Mouse (Mus musculus) forebrain, embryonic 10.5 days (tissue): ENCODE data around the gene AI593442. TPM values are rescaled to one million over a fixed set of nuclear protein-coding genes. Genes with fewer than 3 reads are reported as not detected.
A peak's percentile ranks its signal among the peaks of the same experiment; 100 is the strongest.

Experiments
- DNase-seq: peaks from one replicate; pipeline ENCODE4 v3.0.0-alpha.2; 2017; ENCODE audit warnings: low spot score; ENCODE audit errors: extremely low spot score
- H3K27ac ChIP-seq: fragments of 300-500 bp; sonication (generic); 2 replicates; pipeline ENCODE4 v1.5.1; 2016; ENCODE audit warnings: mild to moderate bottlenecking
- H3K27me3 ChIP-seq: fragments of 300-500 bp; sonication (generic); 2 replicates; pipeline ENCODE4 v1.6.1; 2016; ENCODE audit warnings: mild to moderate bottlenecking; ENCODE audit not compliant: poor library complexity, severe bottlenecking
- H3K36me3 ChIP-seq: fragments of 300-500 bp; sonication (generic); replicated peaks from 2 replicates; pipeline ENCODE4 v1.6.1; 2016; ENCODE audit warnings: mild to moderate bottlenecking, moderate library complexity
- H3K4me1 ChIP-seq: fragments of 300-500 bp; sonication (generic); 2 replicates; pipeline ENCODE4 v1.6.1; 2016
- H3K4me3 ChIP-seq: fragments of 300-500 bp; sonication (generic); 2 replicates; pipeline ENCODE4 v1.5.1; 2016; ENCODE audit warnings: mild to moderate bottlenecking, moderate library complexity
- H3K9me3 ChIP-seq: fragments of 300-500 bp; sonication (generic); 2 replicates; pipeline ENCODE4 v1.6.1; 2016; ENCODE audit warnings: mild to moderate bottlenecking, moderate library complexity
- WGBS: fragments of 180-500 bp; shearing (Covaris S2); methylation state at CpG from one replicate; pipeline ENCODE4 v1.1.7; 2016; 5-methylcytosine and 5-hydroxymethylcytosine counted together
- polyA plus RNA-seq: library from polyadenylated mRNA; unstranded; fragments of >200 nt; fragmentation: Nextera tagmentation; extraction: Ambion mirVana; gene quantifications from 2 replicates; pipeline ENCODE4 v1.2.1, GENCODE M21; 2016

AI593442 gene
- 0.19 and 0.28 TPM in 2 replicates for polyA plus RNA-seq

DNA sequence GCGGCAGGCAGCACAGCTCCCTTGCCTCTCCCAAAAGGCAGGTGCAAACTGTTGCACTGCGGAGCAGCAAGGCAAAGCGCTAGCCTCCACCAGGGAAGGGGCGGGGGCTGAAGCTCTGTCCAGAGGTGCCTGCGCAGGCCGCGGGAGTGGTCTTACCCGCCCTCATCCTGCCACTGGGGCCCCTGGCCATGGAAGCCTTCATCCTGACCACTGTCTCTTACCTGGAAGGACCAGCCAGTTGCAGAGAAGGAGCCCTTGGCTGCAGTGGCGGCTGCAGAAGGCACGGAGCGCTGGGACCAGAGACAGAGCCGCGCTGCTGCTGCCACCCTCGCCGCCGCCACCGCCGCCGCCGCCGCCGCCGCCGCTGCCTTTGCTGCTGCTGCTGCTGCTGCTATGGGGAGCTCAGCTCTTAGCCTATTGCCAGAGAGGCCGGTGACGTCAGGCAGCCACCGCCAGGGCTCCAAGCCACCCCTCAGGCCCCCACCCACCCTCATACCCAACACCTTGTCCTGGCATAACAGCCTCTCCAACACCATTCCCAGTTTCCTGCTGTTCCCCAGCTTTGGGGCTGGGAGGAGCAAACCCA is at the start of gene AI593442:
Gene AI593442, minus strand, starts transcription at position 419 of the 586 bp plus-strand sequence.
- Histone ChIP-seq H3K4me3 (peak within 1 kb of the TSS; percentile 64), H3K27ac (peak within 1 kb of the TSS; percentile 58; the same call in 1 of the 2 replicates), H3K9me3 (no peaks in the 10 kb centered on the region), H3K36me3 (no peaks in the 10 kb centered on the region), H3K4me1 (peaks cover 30% of the 10 kb centered on the region), H3K27me3 (peaks cover 60% of the 10 kb centered on the region)
- peak; percentile 64 for DNase-seq
- 0% methylated on average over 20 of the region's 27 CpGs for WGBS

DNA sequence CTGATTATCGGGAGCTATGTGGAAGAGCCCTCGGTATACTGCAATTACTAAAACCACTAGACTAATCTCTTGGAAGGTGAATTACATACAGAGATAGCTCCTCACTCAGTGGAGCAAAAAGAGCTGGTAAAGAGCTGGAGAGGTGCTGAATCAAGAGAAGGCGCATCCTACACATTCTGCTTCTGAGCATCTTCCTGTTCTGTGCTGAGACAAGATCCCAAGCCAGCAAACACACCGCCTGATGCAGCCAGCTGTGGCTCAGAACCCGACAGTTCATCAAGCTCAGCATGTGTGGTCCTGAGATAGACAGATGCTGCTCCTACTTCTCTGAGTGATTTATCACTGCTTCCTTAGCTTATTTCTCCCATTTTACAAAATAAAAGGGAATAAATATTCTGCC is 49.2 kb upstream of the AI593442 start:
- no peaks in the 10 kb centered on the region for H3K27me3 ChIP-seq
- no peak overlapping the region for H3K27ac ChIP-seq
- no peak for DNase-seq
- H3K9me3 ChIP-seq: no peaks in the 10 kb centered on the region
- no peaks in the 10 kb centered on the region for H3K36me3 ChIP-seq
- 93% methylated on average over 5 of the region's 5 CpGs for WGBS
- H3K4me1 ChIP-seq: no peaks in the 10 kb centered on the region
- no peak overlapping the region for H3K4me3 ChIP-seq

GRCm38 (mm10) chr9:52722626-52723025 is 43.0 kb upstream of the AI593442 start:
- H3K27me3 ChIP-seq: no peaks in the 10 kb centered on the region
- no peaks in the 10 kb centered on the region for H3K4me1 ChIP-seq
- H3K27ac ChIP-seq: no peak overlapping the region
- WGBS: 94% methylated on average over 1 of the region's 1 CpGs
- DNase-seq: no peak
- no peaks in the 10 kb centered on the region for H3K36me3 ChIP-seq
- no peak overlapping the region for H3K4me3 ChIP-seq
- H3K9me3 ChIP-seq: no peaks in the 10 kb centered on the region

DNA sequence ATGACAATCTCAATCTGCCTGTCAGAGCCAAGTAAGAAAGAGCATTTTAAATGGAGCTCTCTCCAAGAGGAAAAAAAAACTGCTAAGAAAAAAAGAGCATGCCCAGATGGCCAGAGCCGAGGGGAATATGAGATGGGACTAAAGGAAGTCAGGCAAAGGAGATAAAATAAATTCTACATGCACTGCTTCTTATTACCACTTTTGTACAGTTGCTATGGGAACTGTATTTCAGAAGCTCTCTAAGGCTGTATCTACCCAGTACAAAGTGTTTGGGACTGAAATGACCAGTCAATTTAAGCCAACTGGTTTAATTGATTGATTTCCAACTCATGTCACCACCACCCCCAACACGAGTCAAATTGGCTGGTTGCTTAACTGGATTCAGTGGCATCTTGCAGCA is 40.0 kb upstream of the AI593442 start:
- WGBS: 83% methylated on average over 2 of the region's 2 CpGs
- no peak overlapping the region for H3K4me3 ChIP-seq
- no peaks in the 10 kb centered on the region for H3K9me3 ChIP-seq
- DNase-seq: no peak
- no peaks in the 10 kb centered on the region for H3K36me3 ChIP-seq
- H3K27ac ChIP-seq: no peak overlapping the region
- no peaks in the 10 kb centered on the region for H3K4me1 ChIP-seq
- H3K27me3 ChIP-seq: no peaks in the 10 kb centered on the region

- H3K36me3 ChIP-seq: no peaks in the 10 kb centered on the region
- no peak overlapping the region for H3K27ac ChIP-seq
- H3K27me3 ChIP-seq: peaks cover 60% of the 10 kb centered on the region
- no peaks in the 10 kb centered on the region for H3K9me3 ChIP-seq
- H3K4me1 ChIP-seq: peaks cover 30% of the 10 kb centered on the region
- DNase-seq: no peak
- 56% methylated on average over 5 of the region's 5 CpGs for WGBS
- peak overlapping the region; percentile 64 for H3K4me3 ChIP-seq
Measured at GRCm38 (mm10) chr9:52680036-52680435, 456 bp upstream of the AI593442 start.

DNA sequence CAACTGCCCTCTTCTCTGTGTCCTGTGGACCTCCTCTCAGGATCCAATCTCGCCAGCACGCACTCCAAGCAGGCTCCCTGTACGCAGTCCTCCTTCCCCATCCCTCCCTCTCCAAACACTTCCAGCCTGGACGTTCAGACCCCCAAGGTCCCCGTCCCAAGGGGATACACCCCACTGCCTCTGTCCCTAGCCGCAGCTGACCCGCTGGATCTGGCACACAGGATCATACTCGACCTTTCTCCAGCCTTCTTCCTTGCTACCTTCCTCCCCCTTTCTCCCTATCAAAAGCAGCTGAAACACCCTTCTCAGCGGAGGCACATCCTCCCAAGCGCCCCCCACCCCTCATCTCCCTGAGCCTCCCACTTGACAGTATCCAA is 753 bp downstream of the AI593442 start:
- Histone ChIP-seq H3K9me3 (no peaks in the 10 kb centered on the region), H3K4me3 (peak overlapping the region; percentile 64), H3K27me3 (peaks cover 60% of the 10 kb centered on the region), H3K4me1 (peaks cover 30% of the 10 kb centered on the region), H3K36me3 (no peaks in the 10 kb centered on the region), H3K27ac (no peak overlapping the region; the same call in 1 of the 2 replicates)
- WGBS: 2% methylated on average over 10 of the region's 10 CpGs
- peak; percentile 14 for DNase-seq

DNA sequence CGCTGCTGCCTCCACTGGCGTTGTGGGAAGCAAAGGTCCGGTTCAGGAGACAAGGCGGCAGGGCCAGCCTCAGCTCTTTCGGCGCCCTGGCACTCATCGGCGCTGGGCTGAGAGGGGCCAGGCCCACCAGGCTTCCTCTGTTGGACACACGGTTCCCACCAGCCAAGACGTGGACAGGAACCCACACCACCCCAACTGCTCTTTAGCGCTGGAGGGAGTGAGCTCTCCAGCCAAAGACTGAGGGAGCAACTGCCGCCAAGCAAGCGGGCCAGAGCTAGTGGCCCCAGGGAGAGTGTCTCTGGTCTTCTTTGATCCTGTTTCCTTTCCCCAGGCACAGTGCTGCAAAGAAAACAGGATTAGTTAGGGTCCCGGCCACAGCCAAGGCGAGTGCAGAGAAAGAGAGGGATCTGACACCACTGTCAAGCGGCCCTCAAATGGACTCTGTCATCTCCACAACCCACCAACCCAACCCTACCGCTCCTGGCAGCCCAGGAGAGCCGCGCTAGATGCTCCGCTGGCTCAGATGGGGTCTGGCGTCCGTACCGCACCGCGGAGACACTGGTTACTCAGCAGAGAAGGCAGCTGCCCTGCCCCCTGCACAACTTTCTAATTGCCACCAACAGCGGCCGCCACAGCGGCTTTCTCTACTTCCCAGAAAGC is 1.3 kb downstream of the AI593442 start:
- under 1% methylated on average over 28 of the region's 28 CpGs for WGBS
- Histone ChIP-seq H3K36me3 (no peaks in the 10 kb centered on the region), H3K27ac (no peak overlapping the region), H3K9me3 (no peaks in the 10 kb centered on the region), H3K27me3 (peaks cover 60% of the 10 kb centered on the region), H3K4me1 (peaks cover 30% of the 10 kb centered on the region), H3K4me3 (peak overlapping the region; percentile 64)
- DNase-seq: peak; percentile 30

GRCm38 (mm10) chr9:52676587-52676986 is 3.0 kb downstream of the AI593442 start:
- H3K36me3 ChIP-seq: no peaks in the 10 kb centered on the region
- WGBS: 18% methylated on average over 4 of the region's 4 CpGs
- no peak for DNase-seq
- H3K4me3 ChIP-seq: no peak overlapping the region
- no peaks in the 10 kb centered on the region for H3K9me3 ChIP-seq
- peaks cover 30% of the 10 kb centered on the region for H3K4me1 ChIP-seq
- no peak overlapping the region for H3K27ac ChIP-seq
- H3K27me3 ChIP-seq: peaks cover 60% of the 10 kb centered on the region

DNA sequence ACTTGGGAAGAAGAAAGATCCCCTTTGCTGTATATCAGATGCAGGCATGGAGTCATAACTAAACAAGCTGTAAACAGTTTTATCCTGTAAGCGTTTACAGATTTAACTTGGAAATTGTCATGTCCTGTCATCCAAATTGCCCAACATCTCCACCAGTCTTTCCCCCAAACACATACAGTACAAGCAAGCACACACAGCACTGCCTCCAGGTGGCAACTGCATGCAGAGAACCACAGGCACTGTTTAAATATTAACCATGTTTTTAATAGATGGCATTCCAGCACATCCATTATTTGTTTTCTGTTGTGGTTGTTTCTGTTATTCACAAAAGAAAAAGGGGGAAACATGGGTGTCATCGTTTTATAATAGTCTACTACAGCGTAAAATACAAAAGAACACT is 3.6 kb downstream of the AI593442 start:
- Histone ChIP-seq H3K27ac (no peak overlapping the region), H3K4me3 (no peak overlapping the region), H3K27me3 (peaks cover 54% of the 10 kb centered on the region), H3K4me1 (peaks cover 30% of the 10 kb centered on the region), H3K9me3 (no peaks in the 10 kb centered on the region), H3K36me3 (no peaks in the 10 kb centered on the region)
- no peak for DNase-seq
- 63% methylated on average over 3 of the region's 3 CpGs for WGBS

- Histone ChIP-seq H3K27ac (no peak overlapping the region), H3K9me3 (no peaks in the 10 kb centered on the region), H3K27me3 (no peaks in the 10 kb centered on the region), H3K36me3 (no peaks in the 10 kb centered on the region), H3K4me1 (no peaks in the 10 kb centered on the region), H3K4me3 (no peak overlapping the region)
- no peak for DNase-seq
- WGBS: 87% methylated on average over 3 of the region's 3 CpGs
Measured at GRCm38 (mm10) chr9:52661422-52661821, 18.2 kb downstream of the AI593442 start.

- Histone ChIP-seq H3K27ac (no peak overlapping the region), H3K9me3 (no peaks in the 10 kb centered on the region), H3K4me1 (no peaks in the 10 kb centered on the region), H3K4me3 (no peak overlapping the region), H3K27me3 (no peaks in the 10 kb centered on the region), H3K36me3 (no peaks in the 10 kb centered on the region)
- 84% methylated on average over 5 of the region's 5 CpGs for WGBS
- DNase-seq: no peak
Measured at GRCm38 (mm10) chr9:52650341-52650951, 29.1 kb downstream of the AI593442 start.

GRCm38 (mm10) chr9:52645312-52645711 is 34.3 kb downstream of the AI593442 start:
- Histone ChIP-seq H3K9me3 (no peaks in the 10 kb centered on the region), H3K4me1 (no peaks in the 10 kb centered on the region), H3K36me3 (no peaks in the 10 kb centered on the region), H3K27me3 (no peaks in the 10 kb centered on the region), H3K4me3 (no peak overlapping the region), H3K27ac (no peak overlapping the region)
- no peak for DNase-seq
- 95% methylated on average over 2 of the region's 2 CpGs for WGBS

GRCm38 (mm10) chr9:52644626-52645025 is 35.0 kb downstream of the AI593442 start:
- no peak overlapping the region for H3K27ac ChIP-seq
- H3K9me3 ChIP-seq: no peaks in the 10 kb centered on the region
- no peak for DNase-seq

More at GRCm38 (mm10) chr9:52644626-52645025, 35.0 kb downstream of the AI593442 start:
- 81% methylated on average over 4 of the region's 4 CpGs for WGBS
- no peak overlapping the region for H3K4me3 ChIP-seq
- no peaks in the 10 kb centered on the region for H3K27me3 ChIP-seq
- H3K4me1 ChIP-seq: no peaks in the 10 kb centered on the region
- H3K36me3 ChIP-seq: no peaks in the 10 kb centered on the region
